ENCODE assay signal across 8 mouse cellular contexts in the genomic region with DNA sequence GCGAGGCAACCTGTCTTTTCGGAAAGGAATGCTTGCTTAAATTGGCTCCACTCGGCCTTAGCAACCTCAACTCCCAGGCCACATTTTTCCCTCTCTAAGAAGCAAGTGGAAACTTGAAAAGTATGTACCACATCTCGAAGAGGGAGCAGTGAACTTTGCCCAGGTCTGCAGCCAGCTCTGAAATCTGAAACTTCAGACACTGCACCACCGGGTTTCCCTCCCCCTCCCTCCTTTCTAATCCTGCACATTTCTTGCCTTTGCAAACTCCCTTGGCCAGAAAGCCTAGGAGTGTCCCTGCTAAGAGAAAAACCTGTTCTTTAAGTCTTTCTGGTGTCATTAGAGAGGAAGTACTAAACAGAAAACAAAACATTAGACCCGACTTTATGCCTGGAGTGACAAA.
DNase-seq lines count a peak whose midpoint lies in the region; ATAC-seq and TF ChIP-seq lines count a peak whose summit lies in the region.
"Had no signal": no experiment of that assay in that cellular context is flagged by ENCODE, and none has a peak within 500 bp of the region (broad histone marks: within the 10 kb centered on the region; RNA-seq: fewer than 3 reads in every experiment).

No protein-coding gene starts in this region.

- TF ChIP-seq CTCF in stomach, postnatal 0 days (IDR thresholded peaks at IDR 0.05; ENCODE audit: low read depth), result no peak

- peak; percentile 89 for DNase-seq in midbrain, embryonic 11.5 days (ENCODE audit: low spot score, missing footprints)
- DNase-seq in fat pad, adult 2 months (ENCODE audit: extremely low read depth, low read depth, low spot score), result peak; percentile 45
- peak; percentile 53 for DNase-seq in limb, embryonic 10.5 days (ENCODE audit: low spot score)
- peak; percentile 74 for DNase-seq in stomach, postnatal 0 days (ENCODE audit: low spot score)
- DNase-seq in right cerebral cortex, postnatal 25 days, result no peak
- DNase-seq in cerebellum, postnatal 25 days, result no peak
- DNase-seq: liver, embryonic 13.5 days had no signal

- TF ChIP-seq EP300 in stomach, postnatal 0 days (optimal IDR thresholded peaks at IDR 0.05), result no peak

- H3K4me1 ChIP-seq in midbrain, embryonic 11.5 days (ENCODE audit: control insufficient read depth, insufficient read depth, low read length), result peaks cover 10% of the 10 kb centered on the region
- H3K4me1 ChIP-seq in midbrain, embryonic 16.5 days (ENCODE audit: control insufficient read depth, insufficient read depth, low read length), result peaks cover 2% of the 10 kb centered on the region; the same call in 1 of the 2 replicates
- peaks cover 31% of the 10 kb centered on the region for H3K4me1 ChIP-seq in limb, embryonic 10.5 days
- 0 out of 2 replicates have a peak, but pooled peaks cover 2% of the 10 kb centered on the region for H3K4me1 ChIP-seq in stomach, postnatal 0 days (replicated peaks; ENCODE audit: control insufficient read depth, insufficient read depth)

- no peaks in the 10 kb centered on the region for H3K27me3 ChIP-seq in midbrain, embryonic 11.5 days (ENCODE audit: control insufficient read depth, insufficient read depth, low read length)
- H3K27me3 ChIP-seq in midbrain, embryonic 16.5 days (ENCODE audit: control insufficient read depth, insufficient read depth, low read depth, low read length), result no peaks in the 10 kb centered on the region
- peaks cover 8% of the 10 kb centered on the region; the same call in 1 of the 2 replicates for H3K27me3 ChIP-seq in limb, embryonic 10.5 days (ENCODE audit: low read depth, poor library complexity, severe bottlenecking)
- H3K27me3 ChIP-seq in stomach, postnatal 0 days (ENCODE audit: control insufficient read depth, insufficient read depth, low read length), result no peaks in the 10 kb centered on the region
- H3K27me3 ChIP-seq: liver, embryonic 13.5 days had no signal

- no peak overlapping the region for H3K4me2 ChIP-seq in midbrain, embryonic 11.5 days
- no peak overlapping the region for H3K4me2 ChIP-seq in midbrain, embryonic 16.5 days (ENCODE audit: low read length)
- peak overlapping the region; percentile 36 for H3K4me2 ChIP-seq in stomach, postnatal 0 days (replicated peaks; ENCODE audit: low read depth)
- H3K4me2 ChIP-seq: liver, embryonic 13.5 days had no signal

- no peaks in the 10 kb centered on the region for H3K9me3 ChIP-seq in midbrain, embryonic 11.5 days (ENCODE audit: control insufficient read depth, low read length)
- H3K9me3 ChIP-seq in midbrain, embryonic 16.5 days (replicated peaks; ENCODE audit: control insufficient read depth, low read length, poor library complexity, severe bottlenecking), result no peaks in the 10 kb centered on the region
- H3K9me3 ChIP-seq in limb, embryonic 10.5 days (replicated peaks), result no peaks in the 10 kb centered on the region
- H3K9me3 ChIP-seq in stomach, postnatal 0 days (ENCODE audit: control insufficient read depth, low read length), result no peaks in the 10 kb centered on the region
- H3K9me3 ChIP-seq: liver, embryonic 13.5 days had no signal

- peak; percentile 50; the same call in 1 of the 2 replicates for ATAC-seq in midbrain, embryonic 11.5 days (ENCODE audit: low FRiP score)
- ATAC-seq in midbrain, embryonic 16.5 days, result no peak
- peak; percentile 81 for ATAC-seq in stomach, postnatal 0 days (ENCODE audit: low FRiP score, low TSS enrichment)

- H3K4me3 ChIP-seq in midbrain, embryonic 11.5 days (ENCODE audit: low read depth, low read length), result no peak overlapping the region
- H3K4me3 ChIP-seq in midbrain, embryonic 16.5 days (ENCODE audit: low read depth, low read length), result no peak overlapping the region
- H3K4me3 ChIP-seq in limb, embryonic 10.5 days, result peak overlapping the region; percentile 28
- no peak overlapping the region for H3K4me3 ChIP-seq in stomach, postnatal 0 days (ENCODE audit: low read depth, low read length)
- H3K4me3 ChIP-seq: liver, embryonic 13.5 days had no signal

- no peak overlapping the region for H3K27ac ChIP-seq in midbrain, embryonic 11.5 days (ENCODE audit: low read depth, low read length)
- H3K27ac ChIP-seq in midbrain, embryonic 16.5 days (ENCODE audit: low read length), result no peak overlapping the region
- H3K27ac ChIP-seq in limb, embryonic 10.5 days, result peak overlapping the region; percentile 71; the same call in 1 of the 2 replicates
- H3K27ac ChIP-seq in stomach, postnatal 0 days (replicated peaks), result peak overlapping the region; percentile 65
- H3K27ac ChIP-seq: liver, embryonic 13.5 days had no signal

- no peaks in the 10 kb centered on the region for H3K36me3 ChIP-seq in midbrain, embryonic 11.5 days (ENCODE audit: control insufficient read depth, insufficient read depth, low read length)
- H3K36me3 ChIP-seq in midbrain, embryonic 16.5 days (ENCODE audit: control insufficient read depth, insufficient read depth, low read length), result no peaks in the 10 kb centered on the region
- no peaks in the 10 kb centered on the region for H3K36me3 ChIP-seq in limb, embryonic 10.5 days
- no peaks in the 10 kb centered on the region for H3K36me3 ChIP-seq in stomach, postnatal 0 days (ENCODE audit: control insufficient read depth, insufficient read depth, low read length)
- H3K36me3 ChIP-seq: liver, embryonic 13.5 days had no signal

- H3K9ac ChIP-seq in midbrain, embryonic 11.5 days (ENCODE audit: low read length), result no peak overlapping the region
- H3K9ac ChIP-seq in midbrain, embryonic 16.5 days (ENCODE audit: low read depth, low read length), result no peak overlapping the region
- no peak overlapping the region for H3K9ac ChIP-seq in stomach, postnatal 0 days (ENCODE audit: low read length)
- H3K9ac ChIP-seq: liver, embryonic 13.5 days had no signal

- 10% methylated on average over 6 of the region's 6 CpGs for WGBS in midbrain, embryonic 11.5 days
- WGBS in midbrain, embryonic 16.5 days, result 13% methylated on average over 6 of the region's 6 CpGs
- 2% methylated on average over 6 of the region's 6 CpGs for WGBS in limb, embryonic 10.5 days
- WGBS in stomach, postnatal 0 days, result 16% methylated on average over 6 of the region's 6 CpGs

Comparison
In these comparisons a context has a peak if more than half of its experiments do, and no peak if none do; other contexts are left out.
1. DNase-seq: peak in midbrain, embryonic 11.5 days (single experiment), fat pad, adult 2 months (single experiment), limb, embryonic 10.5 days (single experiment) and stomach, postnatal 0 days (single experiment); none in right cerebral cortex, postnatal 25 days (single experiment) and cerebellum, postnatal 25 days (0 of 2).
2. H3K27ac ChIP-seq: peak in limb, embryonic 10.5 days (single experiment) and stomach, postnatal 0 days (single experiment); none in midbrain, embryonic 11.5 days (single experiment) and midbrain, embryonic 16.5 days (single experiment).